Mouse (Mus musculus): Measurements from ENCODE around the gene 2310057J18Rik.
"Not testable (repeated sequence)": the region's sequence is repeated elsewhere in the genome, so short reads cannot be mapped to it uniquely, and the experiment has no call there.

The 2310057J18Rik gene

DNA sequence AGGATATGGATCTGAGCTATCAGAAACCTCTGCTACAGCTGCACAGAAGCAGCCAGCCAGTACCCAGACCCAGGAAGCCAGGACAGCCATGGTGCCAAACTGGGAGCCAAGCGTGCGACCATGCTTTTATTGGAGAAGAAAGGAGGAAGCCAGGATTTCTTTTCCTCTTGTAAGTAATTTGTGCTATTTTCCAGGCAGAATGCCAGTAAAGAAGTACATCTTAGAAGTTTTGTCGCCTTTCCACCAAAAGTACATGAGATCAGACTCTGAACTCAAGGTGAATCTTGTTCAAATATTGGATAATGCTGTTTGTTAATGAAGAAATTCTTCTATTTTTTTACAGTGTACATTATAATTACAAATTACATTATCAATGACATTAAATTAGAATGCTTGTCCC is at the start of gene 2310057J18Rik:
Gene 2310057J18Rik, minus strand, starts transcription at position 101 of the 400 bp plus-strand sequence.
- no peak for DNase-seq

DNA sequence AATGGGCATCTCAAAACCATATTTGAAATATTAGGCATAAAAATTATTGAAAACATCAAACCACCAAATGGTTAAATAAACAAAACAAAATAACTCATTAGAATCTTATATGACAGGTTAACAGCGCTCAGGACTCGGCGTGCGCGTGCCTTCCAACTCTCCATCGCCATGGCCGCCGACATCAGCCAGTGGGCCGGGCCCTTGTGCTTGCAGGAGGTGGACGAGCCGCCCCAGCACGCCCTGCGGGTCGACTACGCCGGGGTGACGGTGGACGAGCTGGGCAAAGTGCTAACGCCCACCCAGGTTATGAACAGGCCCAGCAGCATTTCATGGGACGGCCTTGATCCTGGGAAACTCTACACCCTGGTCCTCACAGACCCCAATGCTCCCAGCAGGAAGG is 43.9 kb upstream of the 2310057J18Rik start:
- not testable (repeated sequence) for DNase-seq

DNA sequence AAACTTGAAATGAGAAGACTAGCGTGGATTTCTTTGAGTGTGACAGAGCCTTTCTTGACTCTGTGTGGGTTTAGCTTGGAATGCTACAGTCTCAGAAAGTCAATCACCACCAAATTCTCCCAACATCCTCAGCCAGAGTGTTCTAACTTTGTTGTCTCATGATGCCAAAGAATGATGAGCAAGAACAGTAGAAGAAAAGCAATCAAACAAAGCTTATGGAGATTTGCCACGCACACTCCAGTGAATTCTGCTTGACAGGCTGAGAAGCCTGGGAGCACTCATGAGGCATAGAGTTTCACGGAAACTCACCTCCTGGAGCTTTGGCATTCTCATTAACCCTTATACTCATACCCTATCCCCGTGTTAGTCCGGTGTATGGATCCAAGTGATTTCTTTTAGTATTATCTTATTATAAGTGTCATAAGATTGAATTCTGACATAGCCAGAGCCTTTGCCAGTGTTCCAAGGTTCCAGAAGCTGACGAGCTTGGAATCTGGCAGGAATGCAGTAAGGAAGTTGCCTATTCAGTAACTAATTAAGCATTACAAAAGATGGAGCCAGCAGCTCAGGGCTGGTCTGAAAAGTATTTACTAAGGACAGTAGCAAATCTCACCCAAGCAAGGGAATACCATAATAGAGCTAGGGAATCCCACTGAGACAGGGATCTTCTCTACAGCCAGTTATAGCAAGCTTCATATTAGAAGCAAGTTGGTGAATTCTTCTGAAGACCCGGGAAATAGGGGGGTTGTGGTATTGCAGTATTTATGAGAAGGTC is 33.6 kb upstream of the 2310057J18Rik start:
- DNase-seq = no peak

- DNase-seq = no peak
These were observed 11.7 kb upstream of the 2310057J18Rik start for GRCm38 (mm10) chr10:28997776-28998175.

- DNase-seq = no peak
These were observed 2.9 kb upstream of the 2310057J18Rik start for GRCm38 (mm10) chr10:28988990-28989389.

DNA sequence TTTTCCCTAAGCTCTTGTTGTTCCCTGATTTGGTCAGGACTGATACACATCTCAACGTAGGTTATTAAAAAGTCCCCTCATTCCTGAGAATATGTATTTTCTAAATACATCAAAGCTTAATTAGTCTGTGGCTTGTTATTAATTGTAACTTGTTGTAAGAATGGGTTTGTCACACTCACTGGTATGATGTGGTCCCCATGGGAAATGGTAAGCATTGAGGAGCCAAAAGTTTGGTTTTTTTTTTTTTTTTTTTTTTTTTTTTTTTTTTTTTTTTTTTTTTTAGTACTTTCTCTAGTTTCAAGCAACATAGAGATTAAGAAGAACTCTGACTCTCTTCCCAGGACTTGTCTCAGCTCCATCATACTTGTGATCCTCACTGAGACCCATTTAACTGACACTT is 17.9 kb downstream of the 2310057J18Rik start:
- DNase-seq = no peak

DNA sequence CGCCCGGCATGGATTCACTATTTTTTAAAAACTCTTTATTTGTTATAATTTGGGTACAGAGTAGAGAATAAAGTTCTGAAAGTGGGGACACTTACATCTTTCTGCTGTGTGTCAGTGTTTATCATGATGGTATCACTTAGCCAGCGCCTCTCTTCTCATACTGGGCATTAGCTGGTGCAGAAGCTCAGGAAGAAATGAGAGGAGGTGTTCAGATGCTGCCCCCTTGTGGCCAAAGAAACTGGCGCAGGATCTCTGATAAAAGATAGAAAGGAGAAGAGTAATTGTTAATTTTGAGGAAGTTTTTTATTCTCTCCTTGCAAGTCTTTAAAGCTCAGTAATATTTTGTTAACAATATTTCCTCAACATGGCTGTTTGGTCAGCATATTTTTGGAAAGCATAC is 31.0 kb downstream of the 2310057J18Rik start:
- DNase-seq = peak; percentile 64

- peak; percentile 6 for DNase-seq
These were observed 31.6 kb downstream of the 2310057J18Rik start for GRCm38 (mm10) chr10:28954515-28954914.
